Mouse (Mus musculus): ENCODE measurements around the gene Mrpl36.

Gene Mrpl36

GRCm38 (mm10) chr13:73347171-73347570 is 18.9 kb downstream of the Mrpl36 start:
- CTCF ChIA-PET: no interaction called here

- CTCF ChIA-PET: no interaction called here
These were observed 19.8 kb downstream of the Mrpl36 start for GRCm38 (mm10) chr13:73347922-73348650.

- CTCF ChIA-PET: no interaction called here
These were observed 22.4 kb downstream of the Mrpl36 start for GRCm38 (mm10) chr13:73350741-73351140.

GRCm38 (mm10) chr13:73351910-73352309 is 23.6 kb downstream of the Mrpl36 start:
- CTCF ChIA-PET: no interaction called here

GRCm38 (mm10) chr13:73352491-73352890 is 24.2 kb downstream of the Mrpl36 start:
- CTCF ChIA-PET: no interaction called here

GRCm38 (mm10) chr13:73357106-73357505 is 28.8 kb downstream of the Mrpl36 start:
- CTCF ChIA-PET: no interaction called here

GRCm38 (mm10) chr13:73373367-73373766 is 45.1 kb downstream of the Mrpl36 start:
- CTCF ChIA-PET: no interaction called here

- CTCF ChIA-PET: no interaction called here
These were observed 46.3 kb downstream of the Mrpl36 start for GRCm38 (mm10) chr13:73374612-73375011.

GRCm38 (mm10) chr13:73377637-73378036 is 49.3 kb downstream of the Mrpl36 start:
- CTCF ChIA-PET: no interaction called here

Measured in spleen, embryonic (tissue).